Mouse (Mus musculus) heart, embryonic 10.5 days (tissue): ENCODE measurements around the gene Fbxl16. TPM values are rescaled to one million over a fixed set of nuclear protein-coding genes. Genes with fewer than 3 reads are reported as not detected.
A peak's percentile ranks its signal among the peaks of the same experiment; 100 is the strongest.
"Not testable (repeated sequence)": the region's sequence is repeated elsewhere in the genome, so short reads cannot be mapped to it uniquely, and the experiment has no call there.

Experiments
- DNase-seq: peaks from one replicate; pipeline ENCODE4 v3.0.0-alpha.2; 2017; ENCODE audit warnings: low spot score
- H3K27ac ChIP-seq: fragments of 300-500 bp; sonication (generic); 2 replicates; pipeline ENCODE4 v1.5.1; 2016; ENCODE audit warnings: mild to moderate bottlenecking
- H3K27me3 ChIP-seq: fragments of 300-500 bp; sonication (generic); 2 replicates; pipeline ENCODE4 v1.6.1; 2016; ENCODE audit warnings: mild to moderate bottlenecking; ENCODE audit not compliant: poor library complexity, insufficient read depth, severe bottlenecking
- H3K36me3 ChIP-seq: fragments of 300-500 bp; sonication (generic); 2 replicates; pipeline ENCODE4 v1.6.1; 2016; ENCODE audit warnings: mild to moderate bottlenecking, moderate library complexity
- H3K4me1 ChIP-seq: fragments of 300-500 bp; sonication (generic); 2 replicates; pipeline ENCODE4 v1.6.1; 2016; ENCODE audit warnings: mild to moderate bottlenecking
- H3K4me3 ChIP-seq: fragments of 300-500 bp; sonication (generic); 2 replicates; pipeline ENCODE4 v1.5.1; 2016; ENCODE audit warnings: mild to moderate bottlenecking, moderate library complexity
- H3K9me3 ChIP-seq: fragments of 300-500 bp; sonication (generic); 2 replicates; pipeline ENCODE4 v1.6.1; 2016; ENCODE audit warnings: mild to moderate bottlenecking, moderate library complexity
- WGBS: fragments of 180-500 bp; shearing (Covaris S2); methylation state at CpG from one replicate; pipeline ENCODE4 v1.1.7; 2016; 5-methylcytosine and 5-hydroxymethylcytosine counted together
- polyA plus RNA-seq: library from polyadenylated mRNA; unstranded; fragments of >200 nt; fragmentation: Nextera tagmentation; extraction: Ambion mirVana; gene quantifications from 2 replicates; pipeline ENCODE4 v1.2.1, GENCODE M21; 2016

Fbxl16 gene
- polyA plus RNA-seq, 1 experiment from 2014 or later, result 1.2 TPM

DNA sequence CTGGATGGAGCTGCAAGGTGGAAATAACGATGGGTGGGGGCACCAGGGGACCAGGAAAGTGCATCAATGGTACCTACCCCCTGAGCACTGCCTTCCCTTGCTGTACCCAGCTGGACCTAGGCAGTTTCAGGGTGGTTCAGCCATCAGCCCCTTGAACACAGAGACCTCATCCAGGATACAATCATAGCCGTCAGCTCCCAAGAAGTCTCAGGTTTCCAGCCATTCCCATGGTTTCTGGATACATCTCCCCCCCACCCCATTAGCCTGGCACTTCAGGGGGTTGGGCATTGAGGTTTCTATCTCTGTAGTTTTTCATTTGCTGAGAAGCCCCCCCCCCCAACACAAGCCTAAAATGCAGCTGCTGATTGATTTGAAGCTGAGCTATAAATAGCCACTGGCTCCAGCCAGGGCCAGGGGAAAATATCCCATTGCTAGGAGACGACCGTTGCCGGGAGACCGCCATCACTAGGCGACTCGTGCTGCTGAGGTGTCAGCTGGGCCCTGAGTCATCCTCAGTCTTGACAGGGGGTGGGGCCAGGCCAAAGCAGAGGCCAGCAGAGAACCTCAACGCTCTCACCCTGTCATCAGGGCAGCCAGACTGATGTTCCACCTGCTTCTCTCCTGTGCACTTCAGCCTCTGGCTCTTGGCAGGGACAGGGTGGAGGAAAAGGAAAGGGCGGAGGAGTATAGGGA lies 5.9 kb upstream of the Fbxl16 start:
- Histone ChIP-seq H3K9me3 (no peaks in the 10 kb centered on the region), H3K4me3 (peak overlapping the region; percentile 22; the same call in 1 of the 2 replicates), H3K27me3 (peaks cover 27% of the 10 kb centered on the region), H3K36me3 (no peaks in the 10 kb centered on the region), H3K4me1 (peaks cover 18% of the 10 kb centered on the region), H3K27ac (peak overlapping the region; percentile 81)
- 10% methylated on average over 10 of the region's 10 CpGs for WGBS
- DNase-seq, result peak; percentile 95

DNA sequence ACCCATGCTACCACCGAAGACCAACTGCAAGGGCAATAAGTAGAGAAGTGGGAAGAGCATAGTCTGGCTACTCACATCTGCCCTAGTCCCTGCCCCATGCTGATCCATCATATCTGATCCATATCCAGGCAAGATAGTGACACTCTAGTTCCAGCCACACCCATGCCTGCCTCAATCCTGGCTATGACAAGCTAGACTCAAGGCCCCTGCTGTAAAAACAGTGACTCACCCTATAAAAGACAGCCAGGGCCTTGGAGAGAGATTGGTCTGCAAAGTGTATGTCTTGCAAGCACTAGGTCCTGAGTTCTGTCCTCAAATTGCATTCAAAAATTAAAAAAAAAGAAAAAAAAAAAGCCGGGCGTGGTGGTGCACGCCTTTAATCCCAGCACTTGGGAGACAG lies 2.4 kb upstream of the Fbxl16 start:
- H3K36me3 ChIP-seq, result no peaks in the 10 kb centered on the region
- WGBS, result 80% methylated on average over 4 of the region's 4 CpGs
- no peak overlapping the region for H3K27ac ChIP-seq
- peaks cover 37% of the 10 kb centered on the region for H3K4me1 ChIP-seq
- no peaks in the 10 kb centered on the region for H3K9me3 ChIP-seq
- peaks cover 62% of the 10 kb centered on the region for H3K27me3 ChIP-seq
- DNase-seq, result no peak
- no peak overlapping the region for H3K4me3 ChIP-seq

DNA sequence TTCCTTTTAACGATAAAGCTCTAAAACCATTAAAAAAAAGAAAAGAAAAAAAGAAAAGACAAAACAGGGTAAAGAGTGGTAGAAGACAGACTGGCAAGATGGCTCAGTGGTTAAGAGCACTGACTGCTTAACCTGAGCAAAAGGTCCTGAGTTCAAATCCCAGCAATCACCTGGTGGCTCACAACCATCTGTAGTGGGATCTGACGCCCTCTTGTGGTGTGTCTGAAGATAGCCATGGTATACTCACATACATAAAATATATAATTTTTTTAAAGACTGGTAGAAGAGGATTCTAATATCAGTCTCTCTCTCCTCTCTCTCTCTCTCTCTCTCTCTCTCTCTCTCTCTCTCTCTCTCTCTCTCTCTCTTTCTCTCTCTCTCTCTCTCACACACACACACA lies 1.4 kb upstream of the Fbxl16 start:
- H3K36me3 ChIP-seq, H3K4me3 ChIP-seq, H3K27ac ChIP-seq, DNase-seq, H3K9me3 ChIP-seq: not testable (repeated sequence)
- peaks cover 32% of the 10 kb centered on the region for H3K4me1 ChIP-seq
- peaks cover 67% of the 10 kb centered on the region for H3K27me3 ChIP-seq
- whole genome bisulfite sequencing, result 43% methylated on average over 2 of the region's 2 CpGs

DNA sequence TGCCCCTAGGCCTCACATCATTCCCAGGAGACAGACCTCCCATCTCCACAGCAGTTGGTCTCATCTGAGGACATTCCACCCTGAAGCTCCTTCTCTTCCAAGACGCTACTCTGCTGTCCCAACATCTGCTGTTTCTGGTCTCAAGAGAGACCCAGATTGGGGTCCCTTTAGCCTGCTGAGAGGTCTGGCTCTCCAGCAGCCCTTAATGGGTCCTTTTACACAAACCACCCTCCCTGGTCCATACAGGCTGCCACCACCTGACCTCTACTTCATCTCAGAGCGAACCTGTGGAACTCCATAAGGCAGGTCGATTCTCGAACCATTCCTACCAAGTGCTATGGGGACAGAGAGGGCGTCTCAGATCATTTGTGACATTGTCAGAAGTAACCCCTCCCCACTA lies 857 bp upstream of the Fbxl16 start:
- WGBS, result 42% methylated on average over 5 of the region's 5 CpGs
- peaks cover 26% of the 10 kb centered on the region for H3K4me1 ChIP-seq
- H3K27ac ChIP-seq, result no peak overlapping the region
- H3K9me3 ChIP-seq, result no peaks in the 10 kb centered on the region
- no peaks in the 10 kb centered on the region for H3K36me3 ChIP-seq
- DNase-seq, result no peak
- H3K4me3 ChIP-seq, result peak overlapping the region; percentile 76
- H3K27me3 ChIP-seq, result peaks cover 73% of the 10 kb centered on the region

DNA sequence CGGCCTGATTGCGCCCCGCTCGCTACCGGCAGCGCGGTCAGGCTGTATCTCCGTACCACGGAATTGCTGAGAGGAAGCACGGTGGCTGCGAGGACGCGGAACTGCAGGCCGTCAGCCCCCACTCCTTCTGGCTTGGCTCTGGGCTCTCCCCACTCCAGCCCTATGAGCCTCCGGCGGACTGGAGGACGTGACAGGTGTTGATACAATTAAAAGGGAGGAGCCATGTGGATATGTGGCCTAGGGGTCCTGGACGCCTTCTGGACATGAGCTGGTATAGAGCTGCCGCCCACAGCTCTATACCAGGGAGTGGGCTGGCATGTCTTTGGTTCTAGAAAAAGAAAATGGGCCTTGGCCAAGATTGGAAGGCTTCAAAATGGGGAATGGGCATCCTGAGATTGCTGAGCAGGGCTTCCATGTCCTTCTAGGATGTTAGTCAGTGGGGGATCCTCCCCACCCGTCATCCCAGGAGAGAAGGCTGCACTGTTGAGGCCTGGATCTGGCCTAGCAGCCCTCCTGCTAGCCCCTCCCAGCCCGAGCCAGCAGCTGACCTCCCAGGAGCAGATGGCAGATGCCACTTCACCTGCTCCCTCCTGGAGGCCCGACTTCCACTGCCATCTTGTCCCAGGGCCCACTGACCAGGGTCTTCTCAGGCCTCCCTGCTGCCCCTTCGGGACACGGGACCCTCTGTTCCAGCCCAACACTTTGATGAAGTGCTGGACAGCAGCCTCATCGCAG lies 888 bp downstream of the Fbxl16 start:
- Histone ChIP-seq H3K9me3 (no peaks in the 10 kb centered on the region), H3K36me3 (no peaks in the 10 kb centered on the region), H3K27ac (peak overlapping the region; percentile 67), H3K4me1 (peaks cover 23% of the 10 kb centered on the region), H3K27me3 (peaks cover 83% of the 10 kb centered on the region), H3K4me3 (peak overlapping the region; percentile 76)
- WGBS, result 12% methylated on average over 25 of the region's 25 CpGs
- DNase-seq, result no peak

DNA sequence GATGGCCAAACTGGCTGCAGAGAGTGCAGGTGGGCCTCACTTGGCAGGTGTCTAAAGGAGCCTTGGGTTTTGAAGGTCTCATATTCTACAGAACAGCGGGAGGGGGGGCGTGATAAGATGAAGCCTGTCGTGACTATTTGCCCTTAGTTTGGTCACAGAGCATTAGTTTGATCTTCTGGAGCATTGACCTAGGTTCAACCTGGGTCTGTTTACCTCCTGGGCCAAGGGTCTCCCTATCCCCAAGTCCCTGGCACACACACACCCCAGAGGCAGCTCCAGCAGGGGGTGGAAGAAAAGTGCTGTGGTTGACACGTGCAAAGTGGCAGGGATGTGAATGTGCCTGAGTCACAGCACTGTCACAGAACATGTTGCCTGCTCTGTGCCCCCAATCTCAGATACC lies 2.0 kb downstream of the Fbxl16 start:
- peaks cover 81% of the 10 kb centered on the region for H3K27me3 ChIP-seq
- no peak overlapping the region for H3K4me3 ChIP-seq
- WGBS, result 68% methylated on average over 4 of the region's 4 CpGs

DNA sequence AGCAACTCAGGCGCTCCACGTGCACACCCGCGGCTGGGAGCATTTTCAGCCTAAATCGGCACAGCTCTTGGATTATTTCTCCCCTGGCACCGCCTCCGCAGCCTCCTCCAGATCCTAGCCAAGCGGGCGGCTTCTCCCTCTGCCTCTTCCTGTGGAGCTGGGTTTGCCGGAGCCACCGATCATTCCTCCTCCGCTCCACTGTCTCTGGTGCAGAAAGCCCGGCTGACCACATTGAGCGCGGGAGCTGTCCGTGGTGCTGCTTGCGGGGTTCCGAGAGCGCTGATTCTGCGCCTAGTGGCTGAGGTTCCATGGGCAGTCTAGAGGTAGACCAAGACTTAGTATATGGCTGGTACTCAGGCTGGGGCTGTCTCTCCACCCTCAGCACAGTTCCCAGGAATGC lies 4.6 kb downstream of the Fbxl16 start:
- 1% methylated on average over 20 of the region's 20 CpGs for WGBS
- H3K9me3 ChIP-seq, result no peaks in the 10 kb centered on the region
- H3K4me1 ChIP-seq, result peaks cover 21% of the 10 kb centered on the region
- H3K27ac ChIP-seq, result no peak overlapping the region
- H3K4me3 ChIP-seq, result 0 out of 2 replicates have a peak overlapping the region, but pooled peaks have one; percentile 9
- DNase-seq, result peak; percentile 92
- peaks cover 88% of the 10 kb centered on the region for H3K27me3 ChIP-seq
- no peaks in the 10 kb centered on the region for H3K36me3 ChIP-seq

More for the DNA sequence above, 2.0 kb downstream of the Fbxl16 start:
- Histone ChIP-seq H3K36me3 (no peaks in the 10 kb centered on the region), H3K9me3 (no peaks in the 10 kb centered on the region), H3K27ac (no peak overlapping the region), H3K4me1 (peaks cover 23% of the 10 kb centered on the region)
- no peak for DNase-seq

DNA sequence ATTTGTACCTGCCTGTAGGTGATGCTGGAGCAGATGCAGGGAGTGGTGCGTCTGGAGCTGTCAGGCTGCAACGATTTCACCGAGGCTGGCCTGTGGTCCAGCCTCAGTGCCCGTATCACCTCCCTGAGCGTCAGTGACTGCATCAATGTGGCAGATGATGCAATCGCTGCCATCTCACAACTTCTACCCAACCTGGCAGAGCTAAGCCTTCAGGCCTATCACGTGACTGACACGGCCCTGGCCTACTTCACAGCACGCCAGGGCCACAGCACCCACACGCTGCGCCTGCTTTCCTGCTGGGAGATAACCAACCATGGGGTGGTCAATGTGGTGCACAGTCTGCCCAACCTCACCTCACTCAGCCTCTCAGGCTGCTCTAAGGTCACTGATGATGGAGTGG lies 8.8 kb downstream of the Fbxl16 start:
- Histone ChIP-seq H3K27ac (no peak overlapping the region), H3K9me3 (no peaks in the 10 kb centered on the region), H3K36me3 (no peaks in the 10 kb centered on the region), H3K4me1 (peaks cover 14% of the 10 kb centered on the region), H3K4me3 (no peak overlapping the region), H3K27me3 (peaks cover 86% of the 10 kb centered on the region)
- WGBS, result 75% methylated on average over 11 of the region's 11 CpGs
- DNase-seq, result no peak

DNA sequence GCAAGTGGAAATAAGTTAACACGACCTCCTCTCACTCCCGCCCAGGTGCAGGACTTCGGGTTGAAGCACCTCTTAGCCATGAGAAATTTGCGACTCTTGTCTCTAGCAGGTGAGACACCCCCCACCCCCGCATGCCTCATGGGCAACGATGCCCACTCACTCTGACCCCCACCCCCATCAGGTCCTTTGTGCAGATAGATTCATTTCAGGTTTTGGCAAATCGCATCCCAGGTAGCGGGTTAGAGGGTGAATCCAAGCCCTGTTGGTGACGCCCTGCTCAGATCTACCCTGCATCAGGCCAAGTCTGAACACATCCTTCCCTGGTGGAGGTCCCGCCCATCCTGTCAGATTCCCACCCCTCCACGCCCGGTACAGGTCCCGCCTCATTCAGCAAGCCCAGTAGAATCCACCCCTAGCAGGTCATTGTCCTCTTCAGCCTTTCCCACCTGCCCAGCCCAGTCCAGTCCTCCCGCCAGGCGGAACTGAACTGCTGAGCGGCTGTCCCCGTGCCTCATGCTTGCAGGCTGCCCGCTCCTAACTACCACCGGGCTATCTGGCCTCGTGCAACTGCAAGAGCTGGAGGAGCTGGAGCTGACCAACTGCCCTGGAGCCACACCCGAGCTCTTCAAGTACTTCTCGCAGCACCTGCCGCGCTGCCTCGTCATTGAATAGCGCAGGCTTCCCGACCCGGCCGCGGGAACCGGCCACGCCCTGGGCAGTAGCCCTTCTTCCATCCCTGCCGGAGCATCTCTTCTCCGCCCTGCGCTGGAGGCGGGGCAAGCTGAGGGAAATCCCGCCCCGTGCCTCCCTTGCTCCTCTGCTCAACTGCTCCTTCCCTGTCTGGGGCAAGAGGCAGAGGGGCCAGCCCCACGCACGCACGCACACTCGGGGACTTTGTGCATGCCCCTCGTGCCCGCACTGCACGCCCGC lies 10.2 kb downstream of the Fbxl16 start:
- H3K36me3 ChIP-seq, result no peaks in the 10 kb centered on the region
- peaks cover 14% of the 10 kb centered on the region for H3K4me1 ChIP-seq
- 5% methylated on average over 46 of the region's 46 CpGs for WGBS
- peaks cover 76% of the 10 kb centered on the region for H3K27me3 ChIP-seq
- no peaks in the 10 kb centered on the region for H3K9me3 ChIP-seq
- H3K27ac ChIP-seq, result no peak overlapping the region
- peak overlapping the region; percentile 34 for H3K4me3 ChIP-seq
- DNase-seq, result no peak

DNA sequence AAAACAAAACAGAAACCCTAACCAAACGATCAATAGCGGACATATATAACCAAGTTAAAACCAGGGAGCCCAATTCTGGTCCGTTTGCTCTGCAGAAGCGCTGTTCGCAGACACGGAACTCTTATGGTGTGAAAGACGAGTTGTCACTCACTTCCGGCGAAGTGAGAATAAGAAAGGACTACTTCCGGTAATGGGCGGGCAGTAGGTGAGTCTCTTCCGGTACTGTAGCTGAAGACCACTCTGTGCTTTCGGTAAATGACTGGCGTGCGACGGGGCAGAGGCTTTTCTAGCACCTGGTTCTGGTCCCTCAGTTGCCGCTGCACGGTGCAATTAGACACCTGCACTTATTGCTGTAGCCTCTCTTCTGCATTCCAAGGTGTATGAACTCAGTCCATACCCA lies 14.6 kb downstream of the Fbxl16 start, which contains the start of gene Wdr24:
Gene Wdr24, plus strand, starts transcription at position 176 of the 400 bp plus-strand sequence.
- Histone ChIP-seq H3K36me3 (peaks cover 32% of the 10 kb centered on the region), H3K4me1 (peaks cover 57% of the 10 kb centered on the region), H3K9me3 (no peaks in the 10 kb centered on the region), H3K4me3 (peak within 1 kb of the TSS; percentile 76), H3K27me3 (peaks cover 42% of the 10 kb centered on the region), H3K27ac (peak within 1 kb of the TSS; percentile 87)
- WGBS, result under 1% methylated on average over 18 of the region's 18 CpGs
- no peak for DNase-seq

DNA sequence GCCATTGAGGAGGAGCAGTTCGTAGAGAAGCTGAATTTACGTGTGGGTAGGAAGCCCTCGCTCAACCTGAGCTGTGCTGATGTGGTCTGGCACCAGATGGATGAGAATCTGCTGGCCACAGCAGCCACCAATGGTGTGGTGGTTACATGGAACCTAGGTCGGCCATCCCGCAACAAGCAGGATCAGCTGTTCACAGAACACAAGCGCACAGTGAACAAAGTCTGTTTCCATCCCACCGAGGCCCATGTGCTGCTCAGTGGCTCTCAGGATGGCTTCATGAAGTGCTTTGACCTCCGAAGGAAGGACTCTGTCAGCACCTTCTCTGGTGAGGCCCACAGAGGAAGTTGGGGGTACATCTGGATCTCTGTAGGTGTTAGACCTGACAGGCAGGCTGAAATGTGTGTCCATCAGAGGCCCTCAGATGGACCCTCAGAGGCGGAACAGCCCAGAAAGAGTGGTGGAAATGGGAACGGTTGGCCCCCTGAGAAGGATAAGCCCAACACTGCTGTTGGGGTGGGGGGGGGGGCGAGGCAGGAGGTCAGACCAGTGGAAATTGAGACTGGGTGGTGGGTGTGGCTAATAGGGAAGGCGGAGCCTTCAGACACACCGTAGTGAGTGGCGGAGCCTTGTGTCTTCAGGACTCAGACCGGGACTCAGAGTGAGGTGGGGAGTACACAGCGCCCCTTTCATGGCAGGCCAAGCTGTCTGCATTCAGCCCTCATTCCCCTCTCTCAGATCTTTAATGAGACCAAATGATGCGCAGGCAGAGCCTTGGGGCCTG lies 15.7 kb downstream of the Fbxl16 start:
- H3K4me3 ChIP-seq, result peak overlapping the region; percentile 76
- no peak overlapping the region for H3K27ac ChIP-seq
- peaks cover 31% of the 10 kb centered on the region for H3K27me3 ChIP-seq
- no peak for DNase-seq
- H3K9me3 ChIP-seq, result no peaks in the 10 kb centered on the region
- 66% methylated on average over 17 of the region's 17 CpGs for WGBS
- peaks cover 59% of the 10 kb centered on the region for H3K4me1 ChIP-seq
- H3K36me3 ChIP-seq, result peaks cover 32% of the 10 kb centered on the region

DNA sequence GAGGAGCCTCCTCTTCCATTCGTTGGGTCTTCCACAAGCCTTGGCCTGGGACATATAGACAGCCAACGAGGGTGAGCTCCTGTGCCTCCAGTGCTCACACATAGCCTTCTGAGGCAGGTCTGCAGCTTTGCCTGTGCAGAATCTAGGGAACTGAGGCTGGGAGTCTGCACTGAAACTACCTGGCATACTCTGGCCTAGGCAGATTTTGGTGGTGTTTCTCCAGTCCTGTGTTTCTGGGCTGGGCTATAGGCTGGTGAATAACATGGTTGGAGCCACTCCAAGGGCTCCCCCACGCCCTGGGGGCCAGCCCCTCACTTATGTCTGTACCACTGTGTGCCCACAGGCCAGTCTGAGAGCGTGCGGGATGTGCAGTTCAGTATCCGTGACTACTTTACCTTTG lies 16.4 kb downstream of the Fbxl16 start:
- Histone ChIP-seq H3K36me3 (peaks cover 39% of the 10 kb centered on the region), H3K27ac (no peak overlapping the region), H3K4me3 (0 out of 2 replicates have a peak overlapping the region, but pooled peaks have one; percentile 76), H3K9me3 (no peaks in the 10 kb centered on the region), H3K27me3 (peaks cover 24% of the 10 kb centered on the region), H3K4me1 (peaks cover 64% of the 10 kb centered on the region)
- WGBS, result 90% methylated on average over 6 of the region's 6 CpGs
- DNase-seq, result no peak
